Mouse (Mus musculus) liver, adult 2 months (tissue): ENCODE measurements around the gene Meis3. TPM values are rescaled to one million over a fixed set of nuclear protein-coding genes. Genes with fewer than 3 reads are reported as not detected.

Experiments used
- DNase-seq: peaks from one replicate; pipeline ENCODE4 v3.0.0-alpha.2; 2011; ENCODE audit warnings: low read depth, low spot score; ENCODE audit errors: extremely low read depth
- H3K27ac ChIP-seq: fragments of 200-500 bp; replicated peaks from 2 replicates; pipeline ENCODE4 v1.5.1; 2012; ENCODE audit warnings: low read depth, mild to moderate bottlenecking, control low read depth, inconsistent platforms, low read length; ENCODE audit not compliant: insufficient read depth
- H3K27me3 ChIP-seq: fragments of 200-500 bp; 2 replicates; pipeline ENCODE4 v1.6.1; 2012; ENCODE audit warnings: mild to moderate bottlenecking, moderate library complexity, low read length, inconsistent platforms; ENCODE audit not compliant: control insufficient read depth, insufficient read depth
- H3K36me3 ChIP-seq: fragments of 200-500 bp; 2 replicates; pipeline ENCODE4 v1.6.1; 2012; ENCODE audit warnings: low read length, inconsistent platforms; ENCODE audit not compliant: control insufficient read depth, insufficient read depth
- H3K4me1 ChIP-seq: fragments of 200-500 bp; 2 replicates; pipeline ENCODE4 v1.6.1; 2011; ENCODE audit warnings: low read length; ENCODE audit not compliant: control insufficient read depth, insufficient read depth
- H3K4me3 ChIP-seq: fragments of 200-500 bp; 2 replicates; pipeline ENCODE4 v1.5.1; 2011; ENCODE audit warnings: low read depth, mild to moderate bottlenecking, control low read depth, low read length, moderate library complexity; ENCODE audit not compliant: insufficient read depth
- H3K79me2 ChIP-seq: fragments of 200-500 bp; 2 replicates; pipeline ENCODE4 v1.6.1; 2012; ENCODE audit warnings: inconsistent platforms, mild to moderate bottlenecking, low read length, moderate library complexity; ENCODE audit not compliant: control insufficient read depth, insufficient read depth
- H3K9ac ChIP-seq: fragments of 200-500 bp; 2 replicates; pipeline ENCODE4 v1.6.1; 2012; ENCODE audit warnings: low read depth, mild to moderate bottlenecking, control low read depth, inconsistent platforms, low read length
- CTCF ChIP-seq: fragments of 200-500 bp; IDR thresholded peaks from 2 replicates; pipeline ENCODE4 v1.5.1; 2011; ENCODE audit warnings: low read depth, low read length, control low read depth
- POLR2A ChIP-seq: fragments of 200-500 bp; IDR thresholded peaks from 2 replicates; pipeline ENCODE4 v1.6.1; 2011; ENCODE audit warnings: low read length, control low read depth; ENCODE audit not compliant: insufficient read depth; ENCODE audit errors: extremely low read depth
- WGBS: fragments of 180-500 bp; shearing (Covaris S2); methylation state at CpG from one replicate; pipeline ENCODE4 v1.1.7; 2018; 5-methylcytosine and 5-hydroxymethylcytosine counted together
- polyA plus RNA-seq: library from polyadenylated mRNA; depleted of rRNA; stranded (reverse); fragments of >200 nt; gene quantifications from 2 replicates; pipeline ENCODE4 v1.2.3, GENCODE M21; 2012; rRNA removed
- total RNA-seq: library from RNA; depleted of rRNA; stranded (reverse); fragments of >200 nt; gene quantifications from 2 replicates; pipeline ENCODE4 v1.2.3, GENCODE M21; 2014; rRNA removed

The Meis3 gene
- total and polyA plus RNA-seq, 2 experiments, result 0.46 to 2.0 TPM

GRCm38 (mm10) chr7:16229869-16230268 lies 55.0 kb downstream of the Meis3 start:
- TF ChIP-seq POLR2A, result no peak
- no peak for TF ChIP-seq CTCF
- Histone ChIP-seq H3K4me3 (no peak overlapping the region), H3K27ac (peak overlapping the region; percentile 61), H3K27me3 (no peaks in the 10 kb centered on the region), H3K36me3 (no peaks in the 10 kb centered on the region), H3K4me1 (0 out of 2 replicates have a peak, but pooled peaks cover 1% of the 10 kb centered on the region), H3K9ac (no peak overlapping the region), H3K79me2 (no peaks in the 10 kb centered on the region)
- peak; percentile 19 for DNase-seq
- WGBS, result 35% methylated on average over 5 of the region's 5 CpGs

Other genes starting within 250 kb of the Meis3 start
- 57.3 and 59.6 TPM in 2 replicates for gene Nop53, start 229.0 kb upstream of the Meis3 start, total RNA-seq
- gene Nop53, start 229.0 kb upstream of the Meis3 start, polyA plus RNA-seq, result 65.2 and 69.5 TPM in 2 replicates
- 1.0 and 1.4 TPM in 2 replicates for gene Ehd2, start 207.5 kb upstream of the Meis3 start, total RNA-seq
- 1.6 and 1.7 TPM in 2 replicates for gene Ehd2, start 207.5 kb upstream of the Meis3 start, polyA plus RNA-seq
- gene Bicra, start 127.2 kb upstream of the Meis3 start, total RNA-seq, result 0.55 and 0.87 TPM in 2 replicates
- 3.6 and 4.6 TPM in 2 replicates for gene Bicra, start 127.2 kb upstream of the Meis3 start, polyA plus RNA-seq
- gene Zfp541, start 113.3 kb upstream of the Meis3 start, total RNA-seq, result not detected in 2 replicates
- 0.02 TPM in 1 of 2 replicates, not detected in the other for gene Zfp541, start 113.3 kb upstream of the Meis3 start, polyA plus RNA-seq
- gene Napa, start 76.6 kb upstream of the Meis3 start, total RNA-seq, result 47.4 and 58.7 TPM in 2 replicates
- 101 and 146 TPM in 2 replicates for gene Napa, start 76.6 kb upstream of the Meis3 start, polyA plus RNA-seq
- 18.0 and 19.9 TPM in 2 replicates for gene Kptn, start 55.2 kb upstream of the Meis3 start, total RNA-seq
- gene Kptn, start 55.2 kb upstream of the Meis3 start, polyA plus RNA-seq, result 23.1 and 25.7 TPM in 2 replicates
- 0.07 TPM in 1 of 2 replicates, not detected in the other for gene Slc8a2, start 45.3 kb upstream of the Meis3 start, total RNA-seq
- 0.06 TPM in 1 of 2 replicates, not detected in the other for gene Slc8a2, start 45.3 kb upstream of the Meis3 start, polyA plus RNA-seq
- 4.3 and 5.0 TPM in 2 replicates for gene Dhx34, start 46.9 kb downstream of the Meis3 start, total RNA-seq
- gene Dhx34, start 46.9 kb downstream of the Meis3 start, polyA plus RNA-seq, result 10.5 and 12.5 TPM in 2 replicates
- gene C5ar2, start 69.1 kb downstream of the Meis3 start, total RNA-seq, result 0.83 and 1.1 TPM in 2 replicates
- 0.92 and 1.4 TPM in 2 replicates for gene C5ar2, start 69.1 kb downstream of the Meis3 start, polyA plus RNA-seq
- gene C5ar1, start 84.5 kb downstream of the Meis3 start, total RNA-seq, result 0.46 and 0.47 TPM in 2 replicates
- 0.88 and 1.3 TPM in 2 replicates for gene C5ar1, start 84.5 kb downstream of the Meis3 start, polyA plus RNA-seq
- gene Inafm1, start 98.5 kb downstream of the Meis3 start, total RNA-seq, result 1.9 and 2.8 TPM in 2 replicates
- 8.0 and 8.8 TPM in 2 replicates for gene Inafm1, start 98.5 kb downstream of the Meis3 start, polyA plus RNA-seq
- gene Ccdc9, start 111.7 kb downstream of the Meis3 start, total RNA-seq, result 14.4 and 20.7 TPM in 2 replicates
- 10.7 and 16.2 TPM in 2 replicates for gene Ccdc9, start 111.7 kb downstream of the Meis3 start, polyA plus RNA-seq
- gene Bbc3, start 133.3 kb downstream of the Meis3 start, total RNA-seq, result 6.0 and 7.2 TPM in 2 replicates
- 15.2 and 27.9 TPM in 2 replicates for gene Bbc3, start 133.3 kb downstream of the Meis3 start, polyA plus RNA-seq
- 15.8 and 16.1 TPM in 2 replicates for gene Sae1, start 212.7 kb downstream of the Meis3 start, total RNA-seq
- 11.5 and 25.8 TPM in 2 replicates for gene Sae1, start 212.7 kb downstream of the Meis3 start, polyA plus RNA-seq
- 5.2 and 7.5 TPM in 2 replicates for gene Zc3h4, start 225.8 kb downstream of the Meis3 start, total RNA-seq
- gene Zc3h4, start 225.8 kb downstream of the Meis3 start, polyA plus RNA-seq, result 11.1 and 14.3 TPM in 2 replicates